Mouse (Mus musculus) CH12.LX (cell line): ENCODE measurements around the gene Kifc5b. TPM values are rescaled to one million over a fixed set of nuclear protein-coding genes. Genes with fewer than 3 reads are reported as not detected.

Experiments
- DNase-seq: peaks from one replicate; pipeline ENCODE4 v3.0.0-alpha.2; 2013; ENCODE audit errors: extremely low read depth
- H3K27ac ChIP-seq: 2 replicates; pipeline ENCODE4 v1.5.1; 2012; ENCODE audit warnings: low read depth, mild to moderate bottlenecking, control low read depth, moderate library complexity; ENCODE audit not compliant: insufficient read depth
- H3K27me3 ChIP-seq: replicated peaks from 2 replicates; pipeline ENCODE3; 2012; ENCODE audit warnings: inconsistent platforms
- H3K36me3 ChIP-seq, 2 experiments: replicated peaks in 1 of 2; 2 replicates each; pipeline versions ENCODE3 to v1.6.1; 2012; ENCODE audit warnings: inconsistent platforms in 1 of 2, low read length in 1 of 2, mild to moderate bottlenecking in 1 of 2, mixed read lengths in 1 of 2, moderate library complexity in 1 of 2; ENCODE audit not compliant: control insufficient read depth in 1 of 2, insufficient read depth in 1 of 2
- H3K4me1 ChIP-seq, 2 experiments: 2 replicates each; pipeline ENCODE4 v1.6.1; 2012; ENCODE audit warnings: inconsistent platforms in 1 of 2, moderate library complexity in 1 of 2; ENCODE audit not compliant: insufficient read depth in 2 of 2, control insufficient read depth in 1 of 2
- H3K4me2 ChIP-seq: 2 replicates; pipeline ENCODE4 v1.6.1; 2012; ENCODE audit warnings: low read depth, mild to moderate bottlenecking, control low read depth; ENCODE audit not compliant: poor library complexity, insufficient read depth, severe bottlenecking
- H3K4me3 ChIP-seq, 3 experiments: fragments of 150-350 bp in 1 of 3; sonication (generic) in 1 of 3; replicated peaks in 1 of 3; 2 replicates each; pipeline versions ENCODE3 to v1.5.1; 2011 to 2012; ENCODE audit warnings: low read depth in 2 of 3, low read length in 2 of 3, mild to moderate bottlenecking in 2 of 3, moderate library complexity in 2 of 3, control low read depth in 1 of 3, improper control_type of control experiment in 1 of 3, inconsistent platforms in 1 of 3, mixed read lengths in 1 of 3; ENCODE audit not compliant: poor library complexity in 1 of 3
- H3K79me2 ChIP-seq: replicated peaks from 2 replicates; pipeline ENCODE4 v1.6.1; 2012; ENCODE audit warnings: mild to moderate bottlenecking, moderate library complexity; ENCODE audit not compliant: control insufficient read depth, poor library complexity, insufficient read depth, severe bottlenecking; ENCODE audit errors: extremely low read depth
- H3K9ac ChIP-seq: 2 replicates; pipeline ENCODE4 v1.6.1; 2012; ENCODE audit warnings: low read depth, mild to moderate bottlenecking, control low read depth, moderate library complexity; ENCODE audit not compliant: insufficient read depth
- H3K9me3 ChIP-seq: replicated peaks from 2 replicates; pipeline ENCODE3; 2012; ENCODE audit warnings: low read length, inconsistent platforms, mixed read lengths
- BHLHE40 ChIP-seq: IDR thresholded peaks from 2 replicates; pipeline ENCODE4 v1.6.1; 2011; ENCODE audit warnings: mild to moderate bottlenecking, low read depth, low read length, improper control_type of control experiment
- CTCF ChIP-seq, 2 experiments: IDR thresholded peaks in 1 of 2; conservative IDR thresholded peaks in 1 of 2; 2 replicates each; pipeline ENCODE4 v1.5.1; 2011 to 2012; ENCODE audit warnings: low read depth in 2 of 2, low read length in 2 of 2, improper control_type of control experiment in 1 of 2, inconsistent platforms in 1 of 2, mild to moderate bottlenecking in 1 of 2, moderate library complexity in 1 of 2
- E2F4 ChIP-seq: IDR thresholded peaks from 2 replicates; pipeline ENCODE4 v1.6.1; 2011; ENCODE audit warnings: low read depth, low read length, improper control_type of control experiment; ENCODE audit not compliant: insufficient replicate concordance
- EP300 ChIP-seq: IDR thresholded peaks from 2 replicates; pipeline ENCODE4 v1.6.1; 2011; ENCODE audit warnings: low read length, improper control_type of control experiment
- ETS1 ChIP-seq: conservative IDR thresholded peaks from 2 replicates; pipeline ENCODE4 v1.6.1; 2012; ENCODE audit warnings: low read depth, mild to moderate bottlenecking, inconsistent platforms, low read length, improper control_type of control experiment, moderate library complexity
- GABPA ChIP-seq: IDR thresholded peaks from 2 replicates; pipeline ENCODE4 v1.6.1; 2012; ENCODE audit warnings: low read depth, low read length, improper control_type of control experiment, inconsistent platforms; ENCODE audit not compliant: insufficient replicate concordance
- JUN ChIP-seq: IDR thresholded peaks from 2 replicates; pipeline ENCODE4 v1.6.1; 2011; ENCODE audit warnings: low read depth, mild to moderate bottlenecking, low read length, improper control_type of control experiment, moderate library complexity; ENCODE audit not compliant: insufficient read depth
- JUND ChIP-seq: conservative IDR thresholded peaks from 2 replicates; pipeline ENCODE4 v1.6.1; 2011; ENCODE audit warnings: low read depth, low read length, improper control_type of control experiment
- KAT2A ChIP-seq: IDR thresholded peaks from 2 replicates; pipeline ENCODE4 v1.6.1; 2012; ENCODE audit warnings: low read length, improper control_type of control experiment, inconsistent platforms; ENCODE audit not compliant: insufficient replicate concordance
- MAFK ChIP-seq: IDR thresholded peaks from 2 replicates; pipeline ENCODE4 v1.6.1; 2011; ENCODE audit warnings: low read length, improper control_type of control experiment; ENCODE audit not compliant: insufficient replicate concordance
- MAX ChIP-seq: IDR thresholded peaks from 2 replicates; pipeline ENCODE4 v1.6.1; 2011; ENCODE audit warnings: low read length, improper control_type of control experiment
- MAZ ChIP-seq: IDR thresholded peaks from 2 replicates; pipeline ENCODE4 v1.6.1; 2012; ENCODE audit warnings: low read depth, mild to moderate bottlenecking, inconsistent platforms, low read length, improper control_type of control experiment, moderate library complexity
- MEF2A ChIP-seq: IDR thresholded peaks from 2 replicates; pipeline ENCODE4 v1.6.1; 2014; ENCODE audit warnings: low read depth, mild to moderate bottlenecking, inconsistent platforms, low read length, improper control_type of control experiment, borderline replicate concordance
- NELFE ChIP-seq: IDR thresholded peaks from 2 replicates; pipeline ENCODE4 v1.6.1; 2011; ENCODE audit warnings: low read depth, low read length, improper control_type of control experiment
- NRF1 ChIP-seq: IDR thresholded peaks from 2 replicates; pipeline ENCODE4 v1.6.1; 2014; ENCODE audit warnings: low read depth, mild to moderate bottlenecking, inconsistent platforms, low read length, improper control_type of control experiment, moderate library complexity
- PAX5 ChIP-seq: IDR thresholded peaks from 2 replicates; pipeline ENCODE4 v1.6.1; 2012; ENCODE audit warnings: low read length, inconsistent platforms, mixed read lengths
- POLR2AphosphoS2 ChIP-seq: IDR thresholded peaks from 2 replicates; pipeline ENCODE4 v1.6.1; 2011; ENCODE audit warnings: low read depth, low read length, improper control_type of control experiment
- RCOR1 ChIP-seq: conservative IDR thresholded peaks from 2 replicates; pipeline ENCODE4 v1.6.1; 2012; ENCODE audit warnings: low read depth, mild to moderate bottlenecking, inconsistent platforms, low read length, improper control_type of control experiment
- SMC3 ChIP-seq: IDR thresholded peaks from 2 replicates; pipeline ENCODE4 v1.6.1; 2011; ENCODE audit warnings: low read depth, low read length, improper control_type of control experiment
- TBP ChIP-seq: conservative IDR thresholded peaks from 2 replicates; pipeline ENCODE4 v1.6.1; 2011; ENCODE audit warnings: low read depth, low read length, improper control_type of control experiment
- TCF12 ChIP-seq: IDR thresholded peaks from 2 replicates; pipeline ENCODE4 v1.6.1; 2014; ENCODE audit warnings: low read depth, mild to moderate bottlenecking, inconsistent platforms, low read length, improper control_type of control experiment
- UBTF ChIP-seq: IDR thresholded peaks from 2 replicates; pipeline ENCODE4 v1.6.1; 2012; ENCODE audit warnings: low read depth, mild to moderate bottlenecking, inconsistent platforms, low read length, improper control_type of control experiment, moderate library complexity
- ZKSCAN1 ChIP-seq: IDR thresholded peaks from 2 replicates; pipeline ENCODE4 v1.6.1; 2012; ENCODE audit warnings: low read depth, inconsistent platforms, low read length, improper control_type of control experiment, borderline replicate concordance
- ZMIZ1 ChIP-seq: IDR thresholded peaks from 2 replicates; pipeline ENCODE4 v1.6.1; 2012; ENCODE audit warnings: low read depth, mild to moderate bottlenecking, inconsistent platforms, low read length, improper control_type of control experiment
- dilution Hi-C: fragments of 300-500 bp; cut with MboI; formaldehyde crosslinking; loops from 2 replicates; pipeline ENCODE4 v1.14.3; 2020; ENCODE audit warnings: low sequenced_read_pairs; ENCODE audit not compliant: extremely low pct_unique_long_range_greater_than_20kb, extremely low pct_ligation_motif_present
- in situ Hi-C: fragments of 300-500 bp; cut with MboI; formaldehyde crosslinking; loops from 3 replicates; pipeline ENCODE4 v1.14.3; 2019; ENCODE audit warnings: low sequenced_read_pairs, low pct_ligation_motif_present, low pct_unique_long_range_greater_than_20kb, mixed read lengths
- polyA plus RNA-seq: library from polyadenylated mRNA; unstranded; fragments of >175 nt; gene quantifications from 2 replicates; pipeline ENCODE4 v1.2.1, GENCODE M21; 2012; ENCODE audit warnings: low read depth; ENCODE audit not compliant: insufficient read length
- total RNA-seq, 2 experiments: library from RNA; depleted of rRNA; stranded (reverse); fragments of 300-350 nt in 1 of 2; fragments of >200 nt in 1 of 2; gene quantifications; 2 replicates each; pipeline ENCODE4 v1.2.3; 2012 to 2014

Kifc5b gene
- total and polyA plus RNA-seq, 3 experiments, result 12.1 to 26.9 (median 22.2) TPM

- in situ Hi-C loops (no loop called here), dilution Hi-C loops (no loop called here)
- no peaks in the 10 kb centered on the region for H3K27me3 ChIP-seq
- no peaks in the 10 kb centered on the region for H3K79me2 ChIP-seq
- peaks cover 2 to 17% of the 10 kb centered on the region in 2 experiments; a peak in 2 of 4 replicates for H3K4me1 ChIP-seq
- TF ChIP-seq KAT2A, result no peak
- TF ChIP-seq EP300, result no peak
- no peak for TF ChIP-seq ZMIZ1
- TF ChIP-seq NRF1, result no peak
- TF ChIP-seq GABPA, result no peak
- TF ChIP-seq ZKSCAN1, result no peak
- TF ChIP-seq JUND, result no peak
- no peak for TF ChIP-seq JUN
- TF ChIP-seq E2F4, result no peak
- TF ChIP-seq BHLHE40, result no peak
- TF ChIP-seq SMC3, result no peak
- no peak for TF ChIP-seq MAX
- TF ChIP-seq NELFE, result no peak
- no peak for TF ChIP-seq POLR2AphosphoS2
- no peak for TF ChIP-seq MEF2A
- no peak overlapping the region for H3K4me2 ChIP-seq
- no peak for DNase-seq
- H3K9me3 ChIP-seq, result peaks cover 9% of the 10 kb centered on the region
- no peak overlapping the region for H3K9ac ChIP-seq
- H3K4me3 ChIP-seq, result no peak overlapping the region
- H3K27ac ChIP-seq, result no peak overlapping the region
- H3K36me3 ChIP-seq, result no peaks in the 10 kb centered on the region
Observed at GRCm38 (mm10) chr17:26892635-26893375, 24.1 kb upstream of the Kifc5b start.

GRCm38 (mm10) chr17:26893492-26893891, 23.4 kb upstream of the Kifc5b start:
- H3K4me1 ChIP-seq, result peaks cover 2 to 10% of the 10 kb centered on the region in 2 experiments; a peak in 2 of 4 replicates
- H3K4me2 ChIP-seq, result no peak overlapping the region
- DNase-seq, result no peak
- H3K27ac ChIP-seq, result no peak overlapping the region
- no peak overlapping the region for H3K4me3 ChIP-seq
- dilution Hi-C loops (no loop called here), in situ Hi-C loops (no loop called here)
- no peak overlapping the region for H3K9ac ChIP-seq
- peaks cover 9% of the 10 kb centered on the region for H3K9me3 ChIP-seq
- H3K79me2 ChIP-seq, result no peaks in the 10 kb centered on the region
- no peaks in the 10 kb centered on the region for H3K36me3 ChIP-seq
- no peaks in the 10 kb centered on the region for H3K27me3 ChIP-seq
- TF ChIP-seq NELFE (no peak), BHLHE40 (no peak), ETS1 (no peak), UBTF (no peak), NRF1 (no peak), E2F4 (no peak), TCF12 (no peak), MAZ (no peak), RCOR1 (no peak), TBP (no peak), CTCF (conservative IDR thresholded peaks at IDR 0.05 in 1 of 2, IDR thresholded peaks at IDR 0.05 in 1 of 2; ENCODE audit: low read depth in 2 of 2, low read length in 2 of 2) (no peak), MEF2A (no peak), MAFK (no peak), JUN (no peak), PAX5 (no peak)
